11 mouse cellular contexts compared by ENCODE assay signal in the genomic region with DNA sequence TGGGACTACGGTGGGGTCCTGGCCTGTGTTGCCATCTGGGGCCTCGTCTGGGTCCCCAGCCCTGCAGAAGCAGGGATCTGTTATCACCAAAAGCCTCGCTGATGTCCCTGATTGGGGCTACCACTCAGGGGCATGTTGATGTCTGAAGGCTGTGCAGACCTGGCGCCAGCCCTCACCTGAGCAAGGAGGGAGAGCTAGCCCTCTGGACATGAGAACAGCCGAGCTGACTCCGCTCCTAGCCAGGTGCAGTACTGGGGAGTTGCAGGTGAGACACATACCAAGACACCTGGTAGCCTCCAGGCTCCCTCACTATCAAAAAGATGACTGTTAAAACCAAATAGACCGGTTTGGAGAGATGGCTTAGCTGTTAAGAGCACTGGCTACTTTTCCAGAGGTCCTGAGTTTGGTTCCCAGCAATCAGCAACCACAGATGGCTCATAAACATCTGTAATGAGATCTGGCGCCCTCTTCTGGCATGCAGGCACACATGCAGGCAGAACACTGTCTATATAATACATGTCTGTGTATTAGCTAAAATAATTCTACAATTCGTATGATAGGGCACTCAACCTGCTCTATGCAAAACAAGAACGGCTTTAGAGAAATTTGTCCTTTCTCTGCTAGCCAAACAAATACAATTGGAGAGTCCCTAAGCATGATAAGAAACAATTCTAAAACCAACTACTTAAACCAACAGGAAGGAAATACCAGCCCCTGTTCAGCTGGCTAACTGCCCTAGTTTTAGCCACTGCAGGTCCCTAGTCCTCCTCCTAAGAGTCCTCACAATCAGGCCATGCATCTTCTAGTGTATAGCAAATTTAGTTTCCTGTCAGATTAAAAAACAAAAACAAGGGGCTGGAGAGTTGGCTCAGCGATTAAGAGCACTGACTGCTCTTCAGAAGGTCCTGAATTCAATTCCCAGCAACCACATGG. TPM values are rescaled to one million over a fixed set of nuclear protein-coding genes. Genes with fewer than 3 reads are reported as not detected.
DNase-seq lines count a peak whose midpoint lies in the region; ATAC-seq and TF ChIP-seq lines count a peak whose summit lies in the region.
"Had no signal": no experiment of that assay in that cellular context is flagged by ENCODE, and none has a peak within 500 bp of the region (broad histone marks: within the 10 kb centered on the region; RNA-seq: fewer than 3 reads in every experiment).

No protein-coding gene starts in this region.

- H3K9ac ChIP-seq in limb, embryonic 11.5 days (ENCODE audit: low read length): no peak overlapping the region
- H3K9ac ChIP-seq: embryonic facial prominence, embryonic 15.5 days; limb, embryonic 15.5 days had no signal

- peak; percentile 70 for TF ChIP-seq CTCF in bone marrow, adult 2 months (IDR thresholded peaks at IDR 0.05; ENCODE audit: control insufficient read depth, insufficient read depth, low read length)

- H3K27me3 ChIP-seq in limb, embryonic 11.5 days (ENCODE audit: control insufficient read depth, insufficient read depth, low read length): no peaks in the 10 kb centered on the region
- no peaks in the 10 kb centered on the region for H3K27me3 ChIP-seq in limb, embryonic 10.5 days (ENCODE audit: low read depth, poor library complexity, severe bottlenecking)
- H3K27me3 ChIP-seq: embryonic facial prominence, embryonic 15.5 days; limb, embryonic 15.5 days had no signal

- WGBS in limb, embryonic 11.5 days: 80% methylated on average over 11 of the region's 11 CpGs
- WGBS in limb, embryonic 10.5 days: 81% methylated on average over 11 of the region's 11 CpGs
- 56% methylated on average over 11 of the region's 11 CpGs for WGBS in bone marrow, adult 2 months

- no peaks in the 10 kb centered on the region for H3K36me3 ChIP-seq in limb, embryonic 11.5 days (ENCODE audit: control insufficient read depth, insufficient read depth, low read length)
- H3K36me3 ChIP-seq in limb, embryonic 10.5 days: no peaks in the 10 kb centered on the region
- H3K36me3 ChIP-seq: embryonic facial prominence, embryonic 15.5 days; limb, embryonic 15.5 days had no signal

- no peak for TF ChIP-seq POLR2A in bone marrow, adult 2 months (IDR thresholded peaks at IDR 0.05; ENCODE audit: borderline replicate concordance, control insufficient read depth, low read depth, low read length)

- peak; percentile 3 to 12 for DNase-seq in adrenal gland, postnatal 36 days
- no peak for DNase-seq in adrenal gland, adult 2 months
- peak; percentile 26 for DNase-seq in limb, embryonic 11.5 days (ENCODE audit: low spot score)
- no peak for DNase-seq in limb, embryonic 10.5 days (ENCODE audit: low spot score)
- DNase-seq in naive thymus-derived CD4-positive, alpha-beta T cell, adult 2 months (ENCODE audit: low read depth): peak; percentile 55
- DNase-seq in right cerebral cortex, adult 2 months (ENCODE audit: low spot score in 2 of 2): no peak
- no peak for DNase-seq in layer of hippocampus, adult 9-11 months

- H3K4me2 ChIP-seq in limb, embryonic 11.5 days (ENCODE audit: low read depth, severe bottlenecking): no peak overlapping the region
- H3K4me2 ChIP-seq: embryonic facial prominence, embryonic 15.5 days; limb, embryonic 15.5 days had no signal

- H3K4me3 ChIP-seq in limb, embryonic 11.5 days (ENCODE audit: low read depth, low read length): no peak overlapping the region
- H3K4me3 ChIP-seq in limb, embryonic 10.5 days: no peak overlapping the region
- no peak overlapping the region for H3K4me3 ChIP-seq in bone marrow, adult 2 months (replicated peaks; ENCODE audit: control insufficient read depth, low read depth, low read length)
- H3K4me3 ChIP-seq: embryonic facial prominence, embryonic 15.5 days; limb, embryonic 15.5 days had no signal

- ATAC-seq in limb, embryonic 11.5 days (ENCODE audit: insufficient number of reproducible peaks, low FRiP score, low TSS enrichment, low read depth): no peak

- H3K4me1 ChIP-seq in limb, embryonic 11.5 days (ENCODE audit: control insufficient read depth, insufficient read depth, low read length): no peaks in the 10 kb centered on the region
- no peaks in the 10 kb centered on the region for H3K4me1 ChIP-seq in limb, embryonic 10.5 days
- no peaks in the 10 kb centered on the region for H3K4me1 ChIP-seq in bone marrow, adult 2 months (ENCODE audit: control insufficient read depth, insufficient read depth, low read length)
- H3K4me1 ChIP-seq: embryonic facial prominence, embryonic 15.5 days; limb, embryonic 15.5 days had no signal

- no peak overlapping the region for H3K27ac ChIP-seq in limb, embryonic 11.5 days (replicated peaks; ENCODE audit: low read depth, low read length)
- no peak overlapping the region for H3K27ac ChIP-seq in limb, embryonic 10.5 days
- H3K27ac ChIP-seq in bone marrow, adult 2 months (ENCODE audit: control insufficient read depth, insufficient read depth, low read depth, low read length, poor library complexity): no peak overlapping the region
- H3K27ac ChIP-seq: embryonic facial prominence, embryonic 15.5 days; limb, embryonic 15.5 days had no signal

- no peaks in the 10 kb centered on the region for H3K9me3 ChIP-seq in limb, embryonic 11.5 days (ENCODE audit: control insufficient read depth, low read length)
- H3K9me3 ChIP-seq in limb, embryonic 10.5 days (replicated peaks): no peaks in the 10 kb centered on the region
- H3K9me3 ChIP-seq: embryonic facial prominence, embryonic 15.5 days; limb, embryonic 15.5 days had no signal

RNA-seq across cellular contexts. Expression of gene Spink2, which starts 12.0 kb away (rescaled TPM):
- total RNA-seq in adrenal gland, postnatal 36 days (2021): under 1 TPM in 1 of 2 experiments, not detected in 1; 0.49 TPM
- total RNA-seq in adrenal gland, adult 2 months (2021): under 1 TPM in 1 of 2 experiments, not detected in 1; 0.52 TPM
- polyA plus RNA-seq in adrenal gland, adult 2 months (2012; rRNA removed): 0.20 TPM in 1 of 2 replicates, not detected in the other
- polyA plus RNA-seq in limb, embryonic 11.5 days (2014; fragmentation: Nextera tagmentation; extraction: Ambion mirVana): 0.33 and 1.8 TPM in 2 replicates
- polyA plus RNA-seq in limb, embryonic 10.5 days (2016; fragmentation: Nextera tagmentation; extraction: Ambion mirVana): 0.89 and 1.4 TPM in 2 replicates
- polyA plus RNA-seq in bone marrow, adult 2 months (2011; ENCODE audit: insufficient read depth, insufficient read length, low replicate concordance, missing spikeins): not detected in 2 replicates
- total RNA-seq: neutrophil, adult 5-6 weeks had no signal

RNA-seq across cellular contexts. Expression of gene Rest, which starts 42.0 kb away (rescaled TPM):
- total RNA-seq in adrenal gland, postnatal 36 days (2021): 10 to 100 TPM; 24.8 to 26.8 TPM
- total RNA-seq in adrenal gland, adult 2 months (2021): 10 to 100 TPM; 18.9 to 19.6 TPM
- polyA plus RNA-seq in adrenal gland, adult 2 months (2012; rRNA removed): 6.9 and 7.8 TPM in 2 replicates
- polyA plus RNA-seq in limb, embryonic 11.5 days (2014; fragmentation: Nextera tagmentation; extraction: Ambion mirVana): 58.0 and 59.1 TPM in 2 replicates
- polyA plus RNA-seq in limb, embryonic 10.5 days (2016; fragmentation: Nextera tagmentation; extraction: Ambion mirVana): 35.7 and 46.6 TPM in 2 replicates
- 4.7 and 9.5 TPM in 2 replicates for polyA plus RNA-seq in bone marrow, adult 2 months (2011; ENCODE audit: insufficient read depth, insufficient read length, low replicate concordance, missing spikeins)

Comparison
In these comparisons a context has a peak if more than half of its experiments do, and no peak if none do; other contexts are left out.
1. DNase-seq: peak in adrenal gland, postnatal 36 days (2 of 2), limb, embryonic 11.5 days (single experiment) and naive thymus-derived CD4-positive, alpha-beta T cell, adult 2 months (single experiment); none in adrenal gland, adult 2 months (single experiment), limb, embryonic 10.5 days (single experiment), right cerebral cortex, adult 2 months (0 of 2) and layer of hippocampus, adult 9-11 months (single experiment).